Mouse (Mus musculus) lung, postnatal 0 days (tissue): Measurements from ENCODE around the gene Gm9821. TPM values are rescaled to one million over a fixed set of nuclear protein-coding genes. Genes with fewer than 3 reads are reported as not detected.

Experiments
- ATAC-seq: fragments of 200-750 bp; cut with Nextera tagmentation; 2 replicates; pipeline ENCODE4 v1.8.0; 2017; ENCODE audit warnings: moderate library complexity
- DNase-seq: peaks from one replicate; pipeline ENCODE4 v3.0.0-alpha.2; 2016; ENCODE audit warnings: low spot score
- H3K27ac ChIP-seq: fragments of 300-500 bp; sonication (generic); 2 replicates; pipeline ENCODE4 v1.5.1; 2014; ENCODE audit warnings: antibody characterized with exemption, mild to moderate bottlenecking, low read length, mixed read lengths
- H3K27me3 ChIP-seq: fragments of 300-500 bp; sonication (generic); replicated peaks from 2 replicates; pipeline ENCODE4 v1.6.1; 2014; ENCODE audit warnings: low read length, mixed read lengths; ENCODE audit not compliant: insufficient read depth
- H3K36me3 ChIP-seq: fragments of 300-500 bp; sonication (generic); 2 replicates; pipeline ENCODE4 v1.6.1; 2014; ENCODE audit warnings: low read length, mixed read lengths; ENCODE audit not compliant: insufficient read depth
- H3K4me1 ChIP-seq: fragments of 300-500 bp; sonication (generic); 2 replicates; pipeline ENCODE4 v1.6.1; 2014; ENCODE audit warnings: antibody characterized with exemption, low read depth, low read length, mixed read lengths; ENCODE audit not compliant: insufficient read depth
- H3K4me2 ChIP-seq: fragments of 300-500 bp; sonication (generic); replicated peaks from 2 replicates; pipeline ENCODE4 v1.6.1; 2014; ENCODE audit warnings: low read depth, mild to moderate bottlenecking, low read length, moderate library complexity, mixed read lengths
- H3K4me3 ChIP-seq: fragments of 300-500 bp; sonication (generic); 2 replicates; pipeline ENCODE4 v1.5.1; 2014; ENCODE audit warnings: low read depth, low read length
- H3K9ac ChIP-seq: fragments of 300-500 bp; sonication (generic); replicated peaks from 2 replicates; pipeline ENCODE4 v1.6.1; 2014; ENCODE audit warnings: low read depth, mild to moderate bottlenecking
- H3K9me3 ChIP-seq: fragments of 300-500 bp; sonication (generic); 2 replicates; pipeline ENCODE4 v1.6.1; 2016; ENCODE audit warnings: low read length, mixed read lengths
- CTCF ChIP-seq: IDR thresholded peaks from 2 replicates; pipeline ENCODE4 v1.5.1; 2016; ENCODE audit warnings: antibody characterized with exemption, mild to moderate bottlenecking
- EP300 ChIP-seq: IDR thresholded peaks from 2 replicates; pipeline ENCODE4 v1.6.1; 2016; ENCODE audit warnings: antibody characterized with exemption, mild to moderate bottlenecking, control low read depth
- WGBS: fragments of 180-500 bp; shearing (Covaris S2); extraction: QIAGEN DNeasy Blood & Tissue Kit; methylation state at CpG from one replicate; pipeline ENCODE4 v1.1.7; 2014; 5-methylcytosine and 5-hydroxymethylcytosine counted together
- polyA plus RNA-seq: library from polyadenylated mRNA; unstranded; fragments of >200 nt; fragmentation: Nextera tagmentation; extraction: Ambion mirVana; gene quantifications from 2 replicates; pipeline ENCODE4 v1.2.1, GENCODE M21; 2015

Gene Gm9821
- polyA plus RNA-seq, 1 experiment from 2014 or later, result 0.14 TPM

DNA sequence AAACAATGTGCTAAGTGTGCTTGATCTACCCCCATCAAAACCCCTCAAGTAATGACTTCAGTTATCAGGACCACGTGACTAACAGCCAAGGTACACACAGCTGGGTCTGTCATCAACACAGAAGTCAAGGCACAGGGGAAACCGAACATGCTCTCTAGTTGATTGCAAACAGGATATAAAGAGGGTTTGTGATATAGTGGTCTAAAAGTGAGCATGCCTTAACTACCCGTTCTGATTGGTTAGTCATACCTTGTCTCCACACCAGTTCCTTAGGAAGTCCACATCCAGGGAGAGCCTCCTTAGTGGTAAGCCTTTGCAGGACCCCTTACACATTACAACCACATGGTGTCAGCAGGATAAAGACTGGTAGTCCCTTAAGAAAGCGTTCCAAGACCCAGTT, 25.4 kb upstream of the Gm9821 start:
- TF ChIP-seq EP300, result no peak
- no peak for TF ChIP-seq CTCF
- peaks cover 19% of the 10 kb centered on the region; the same call in 1 of the 2 replicates for H3K36me3 ChIP-seq
- H3K4me2 ChIP-seq, result no peak overlapping the region
- WGBS, result 46% methylated on average over 4 of the region's 4 CpGs
- H3K9ac ChIP-seq, result no peak overlapping the region
- H3K4me1 ChIP-seq, result peaks cover 12% of the 10 kb centered on the region
- DNase-seq, result no peak
- no peak overlapping the region for H3K4me3 ChIP-seq
- no peaks in the 10 kb centered on the region for H3K9me3 ChIP-seq
- peaks cover 36% of the 10 kb centered on the region for H3K27me3 ChIP-seq
- H3K27ac ChIP-seq, result no peak overlapping the region
- no peak for ATAC-seq

DNA sequence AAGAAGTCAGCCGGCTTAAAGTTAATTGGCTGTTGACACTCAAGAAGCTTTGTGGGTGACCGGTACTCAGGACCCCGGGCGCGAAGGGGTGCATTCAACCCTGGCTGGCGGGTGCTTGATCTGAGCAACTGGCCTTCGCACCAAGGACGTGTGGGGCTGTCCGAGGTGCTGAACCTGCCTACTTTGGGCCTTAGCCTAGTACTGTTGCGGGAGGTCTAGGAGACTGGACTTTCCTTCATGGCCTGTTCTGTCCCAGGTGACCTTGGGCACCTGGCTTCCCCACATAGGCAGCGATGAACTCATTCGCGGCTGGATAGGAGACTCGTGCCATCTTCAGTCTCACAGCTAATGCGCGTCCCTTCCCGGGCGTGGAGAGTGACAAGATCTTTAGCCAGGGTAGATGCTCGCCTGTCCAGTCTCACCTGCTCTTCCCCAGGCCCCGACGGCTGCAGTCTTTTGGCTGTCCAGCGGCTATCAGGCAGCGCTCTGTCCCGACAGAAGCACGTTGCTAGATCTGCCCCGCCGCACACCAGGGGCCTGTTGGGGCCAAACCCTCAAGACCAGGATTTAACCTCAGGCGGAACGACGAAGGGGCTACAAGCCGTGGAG, 24.2 kb upstream of the Gm9821 start:
- H3K9ac ChIP-seq, result no peak overlapping the region

DNA sequence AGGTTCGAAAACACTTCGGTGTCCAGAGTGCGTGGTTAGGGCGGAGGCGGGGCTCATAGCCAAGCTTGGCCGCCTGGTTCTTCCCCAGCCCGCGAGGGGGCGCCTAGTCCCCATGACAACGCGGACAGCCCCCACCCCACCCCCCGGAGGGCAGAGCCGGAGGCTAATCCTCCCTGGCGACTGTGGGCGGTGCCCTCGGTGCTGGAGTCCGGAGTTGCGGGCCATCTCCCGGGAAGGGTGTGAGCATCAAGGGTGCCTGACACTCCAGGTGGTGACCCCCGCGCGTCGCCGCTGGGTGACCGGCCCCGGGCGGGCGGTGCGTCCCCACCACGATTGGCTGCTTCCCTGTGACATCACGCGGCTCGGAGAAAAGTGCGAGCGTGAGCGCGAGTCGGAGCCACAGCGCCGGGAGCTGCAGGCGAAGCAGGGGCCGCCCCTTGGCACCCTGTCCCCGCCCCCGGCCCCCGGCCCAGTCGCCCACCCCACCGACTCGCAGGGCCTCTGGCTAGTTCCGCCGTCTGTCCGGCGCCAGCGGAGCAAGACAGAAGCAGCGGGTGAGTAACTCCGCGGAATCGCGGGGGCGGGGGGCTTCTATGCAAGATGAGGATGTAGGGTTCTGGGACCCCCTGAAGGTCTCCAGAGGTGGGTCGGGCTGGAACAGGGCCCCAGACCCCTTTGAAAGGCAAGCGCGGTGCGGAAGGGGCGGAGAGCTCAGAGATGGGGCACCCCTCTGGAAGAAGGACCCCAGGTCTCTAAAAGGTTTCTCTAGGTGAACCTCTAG, 23.5 kb upstream of the Gm9821 start:
- DNase-seq (peak; percentile 58), ATAC-seq (peak; percentile 56)
- Histone ChIP-seq H3K4me3 (peak overlapping the region; percentile 43), H3K27ac (no peak overlapping the region), H3K36me3 (peaks cover 15% of the 10 kb centered on the region; the same call in 1 of the 2 replicates), H3K27me3 (peaks cover 36% of the 10 kb centered on the region), H3K4me2 (peak overlapping the region; percentile 69), H3K4me1 (peaks cover 12% of the 10 kb centered on the region), H3K9me3 (no peaks in the 10 kb centered on the region), H3K9ac (no peak overlapping the region)
- 1% methylated on average over 55 of the region's 64 CpGs for WGBS
- no peak for TF ChIP-seq EP300
- TF ChIP-seq CTCF, result peak; percentile 65

More for the DNA sequence above, 24.2 kb upstream of the Gm9821 start:
- peak; percentile 75 for DNase-seq
- TF ChIP-seq CTCF (no peak), EP300 (no peak)
- Histone ChIP-seq H3K9me3 (no peaks in the 10 kb centered on the region), H3K36me3 (peaks cover 19% of the 10 kb centered on the region; the same call in 1 of the 2 replicates), H3K4me2 (peak overlapping the region; percentile 69), H3K27me3 (peaks cover 36% of the 10 kb centered on the region), H3K27ac (no peak overlapping the region), H3K4me3 (peak overlapping the region; percentile 43), H3K4me1 (peaks cover 12% of the 10 kb centered on the region)
- WGBS, result 3% methylated on average over 31 of the region's 31 CpGs
- ATAC-seq, result peak; percentile 67

DNA sequence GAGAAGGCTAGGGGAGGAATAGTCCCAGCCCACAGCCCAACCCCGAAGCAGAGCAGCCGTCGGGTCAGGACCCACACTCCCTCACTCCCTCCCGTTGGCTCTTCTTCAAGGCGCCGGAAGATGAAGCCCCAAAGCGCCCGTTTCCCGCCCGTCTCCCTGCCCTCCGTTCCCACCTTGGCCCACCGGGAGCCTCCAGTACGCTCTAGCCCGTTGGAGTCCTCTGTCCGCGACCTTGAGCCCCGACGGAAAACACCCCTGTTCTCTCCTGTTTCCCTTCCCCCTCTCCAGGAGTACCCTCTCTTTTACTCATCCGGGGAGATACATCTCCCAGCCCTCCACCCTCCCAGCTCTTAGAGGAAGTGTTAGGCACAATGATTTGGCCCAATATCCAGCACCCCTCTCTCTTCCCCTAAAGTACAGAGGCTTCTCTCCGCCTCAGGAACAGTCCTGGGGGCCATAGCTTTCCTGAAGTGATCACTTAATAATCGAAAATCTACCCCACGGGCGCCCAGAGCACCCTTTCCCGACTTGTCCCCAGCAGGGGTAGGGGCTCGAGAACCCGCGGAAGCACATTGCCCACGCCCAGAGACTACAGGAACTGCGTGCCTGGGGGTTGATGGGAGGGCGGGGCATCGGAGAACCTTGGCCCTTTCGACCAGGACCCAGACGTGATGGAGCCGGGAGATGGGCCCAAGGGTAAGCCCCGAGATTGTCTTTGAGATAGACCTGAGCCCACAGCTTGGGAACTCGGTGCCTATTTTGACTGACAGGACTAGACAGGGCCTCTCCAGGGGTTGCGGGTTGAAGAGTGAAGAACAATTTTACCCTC, 22.7 kb upstream of the Gm9821 start:
- DNase-seq, result no peak
- H3K27me3 ChIP-seq, result peaks cover 36% of the 10 kb centered on the region
- H3K4me3 ChIP-seq, result peak overlapping the region; percentile 43
- H3K36me3 ChIP-seq, result peaks cover 7% of the 10 kb centered on the region; the same call in 1 of the 2 replicates
- H3K27ac ChIP-seq, result no peak overlapping the region
- ATAC-seq, result no peak
- peak overlapping the region; percentile 69 for H3K4me2 ChIP-seq
- H3K9ac ChIP-seq, result no peak overlapping the region
- no peaks in the 10 kb centered on the region for H3K9me3 ChIP-seq
- no peak for TF ChIP-seq EP300
- TF ChIP-seq CTCF, result no peak
- H3K4me1 ChIP-seq, result peaks cover 12% of the 10 kb centered on the region
- WGBS, result 2% methylated on average over 36 of the region's 37 CpGs

DNA sequence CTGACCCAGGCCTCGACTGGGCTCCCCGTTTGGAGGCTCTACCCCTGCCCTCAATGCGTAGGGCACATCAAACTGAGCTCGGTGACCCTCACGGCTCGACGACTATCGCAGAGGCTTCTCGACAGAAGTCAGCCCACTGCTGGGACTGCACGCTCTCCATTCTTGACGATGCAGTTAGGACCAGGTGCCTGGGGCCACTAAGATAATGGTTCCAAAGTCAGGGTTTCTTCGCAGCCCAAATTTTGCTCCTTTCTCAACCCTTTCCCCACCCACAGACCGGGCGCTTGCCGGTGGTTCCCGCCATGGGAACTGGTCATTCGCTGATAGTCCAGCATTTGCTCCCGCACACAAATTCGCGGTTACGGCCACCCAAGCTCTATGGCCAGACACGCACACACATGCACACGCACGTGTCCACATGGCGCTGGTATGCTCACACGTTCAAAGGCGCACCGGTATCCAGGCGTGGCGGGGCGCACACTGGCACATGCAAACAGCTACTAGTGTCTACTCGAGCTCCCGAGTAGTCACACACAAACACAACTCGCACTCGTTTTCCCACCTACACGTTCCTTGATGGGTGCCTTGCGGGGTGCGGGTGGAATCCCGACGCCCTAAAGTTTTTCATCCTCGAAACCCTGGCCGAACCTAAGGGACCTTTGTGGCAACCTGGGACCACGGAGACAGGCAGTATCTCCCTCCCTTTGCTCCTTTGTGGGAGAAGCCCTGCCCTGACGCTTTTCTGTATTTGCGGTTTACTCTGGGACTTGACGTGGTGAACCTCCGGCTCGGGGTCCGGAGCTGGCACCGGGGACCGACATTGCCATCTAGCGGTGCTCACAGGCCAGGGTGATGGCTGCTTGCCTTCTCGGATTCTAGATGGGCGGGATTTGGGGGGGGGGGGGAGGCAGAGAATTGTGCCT, 21.8 kb upstream of the Gm9821 start:
- ATAC-seq (peak; percentile 50), DNase-seq (peak; percentile 78)
- Histone ChIP-seq H3K27ac (no peak overlapping the region), H3K9me3 (no peaks in the 10 kb centered on the region), H3K4me1 (peaks cover 12% of the 10 kb centered on the region), H3K27me3 (peaks cover 36% of the 10 kb centered on the region), H3K4me2 (peak overlapping the region; percentile 50), H3K9ac (no peak overlapping the region), H3K4me3 (peak overlapping the region; percentile 43), H3K36me3 (no peaks in the 10 kb centered on the region; the same call in 1 of the 2 replicates)
- 4% methylated on average over 54 of the region's 54 CpGs for WGBS
- TF ChIP-seq CTCF, result peak; percentile 81
- no peak for TF ChIP-seq EP300
